Mouse (Mus musculus) testis, adult 2 months (tissue): ENCODE data around the gene Coq4.

Source experiments
- CTCF ChIP-seq: fragments of 200-500 bp; IDR thresholded peaks from 2 replicates; pipeline ENCODE4 v1.5.1; 2012; ENCODE audit warnings: low read depth, mild to moderate bottlenecking, inconsistent platforms, low read length, moderate library complexity; ENCODE audit not compliant: control insufficient read depth, insufficient read depth, insufficient replicate concordance
- POLR2A ChIP-seq: fragments of 200-500 bp; IDR thresholded peaks from 2 replicates; pipeline ENCODE4 v1.6.1; 2012; ENCODE audit warnings: low read depth, mild to moderate bottlenecking, inconsistent platforms, low read length, moderate library complexity; ENCODE audit not compliant: control insufficient read depth

- TF ChIP-seq POLR2A (no peak), CTCF (no peak)
Measured at GRCm38 (mm10) chr2:29802827-29803201, 15.5 kb downstream of the Coq4 start.
